Mouse (Mus musculus): Measurements from ENCODE around the gene Ace3.

The Ace3 gene

DNA sequence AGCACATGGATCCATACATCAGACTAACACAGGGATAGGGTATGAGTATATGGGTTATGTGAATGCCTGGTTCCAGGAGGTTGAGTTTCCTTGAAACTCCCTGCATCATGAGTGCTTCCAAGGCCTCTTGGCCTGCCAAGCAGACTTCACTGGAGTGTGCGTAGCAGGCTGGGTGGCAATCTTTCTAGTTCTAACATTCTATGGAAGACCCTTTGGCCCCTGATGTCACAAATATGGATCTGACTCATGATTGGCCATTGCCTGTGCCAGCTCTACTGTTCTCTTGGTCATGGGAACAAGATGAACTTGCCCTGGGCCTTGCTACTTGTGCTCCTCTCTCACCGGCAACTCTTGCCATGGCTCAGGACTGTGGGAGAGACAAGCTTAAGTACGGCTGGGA is at the start of gene Ace3:
TSS of gene Ace3 (plus strand) at position 301 of the 400 bp plus-strand sequence.
- DNase-seq (ENCODE audit: low spot score in 2 of 2): no peak

DNA sequence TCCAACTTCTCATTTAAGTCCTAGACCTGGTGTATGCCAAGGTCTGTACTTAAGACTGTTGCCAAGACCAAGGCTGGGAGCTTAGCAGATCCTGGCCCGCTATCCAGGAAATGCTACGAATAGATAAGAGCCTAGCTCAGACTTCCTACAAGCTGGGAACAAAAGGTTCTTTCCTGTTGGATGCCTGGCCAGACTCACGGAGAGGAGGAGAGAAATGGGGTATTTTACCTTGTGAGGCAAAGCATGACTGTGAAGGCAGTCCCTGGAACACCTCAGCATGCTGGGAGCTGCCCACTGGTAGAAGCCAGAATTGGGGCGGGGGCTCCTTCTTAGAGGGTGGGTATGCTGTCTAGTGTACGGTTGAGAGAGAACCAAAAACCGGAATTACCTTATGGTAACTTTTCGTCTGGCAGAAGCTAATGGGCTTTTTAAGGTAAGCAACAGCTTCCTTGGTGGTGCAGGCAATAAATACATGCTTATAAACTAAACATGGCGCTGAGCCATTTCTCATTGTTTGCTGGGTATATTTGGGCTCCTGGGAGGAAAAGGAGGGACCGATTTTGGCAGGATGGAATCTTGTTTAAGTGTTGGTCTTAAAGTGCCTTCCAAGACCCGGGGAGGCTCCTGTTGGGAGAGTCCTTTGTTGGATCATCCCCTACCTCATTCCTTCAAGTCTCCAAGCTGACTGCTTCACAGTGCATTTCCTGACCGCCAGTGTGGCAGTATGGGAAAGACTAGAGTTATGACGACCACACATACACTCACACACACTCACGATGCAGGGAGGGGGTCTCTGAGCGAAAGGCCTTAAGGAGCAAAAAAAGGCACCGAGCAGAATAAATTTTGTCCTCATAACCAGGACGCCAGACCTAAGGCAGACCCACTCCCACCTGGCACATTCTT is 49.5 kb upstream of the Ace3 start:
- DNase-seq (ENCODE audit: low spot score in 2 of 2): peak in 1 of 2 experiments; percentile 40

DNA sequence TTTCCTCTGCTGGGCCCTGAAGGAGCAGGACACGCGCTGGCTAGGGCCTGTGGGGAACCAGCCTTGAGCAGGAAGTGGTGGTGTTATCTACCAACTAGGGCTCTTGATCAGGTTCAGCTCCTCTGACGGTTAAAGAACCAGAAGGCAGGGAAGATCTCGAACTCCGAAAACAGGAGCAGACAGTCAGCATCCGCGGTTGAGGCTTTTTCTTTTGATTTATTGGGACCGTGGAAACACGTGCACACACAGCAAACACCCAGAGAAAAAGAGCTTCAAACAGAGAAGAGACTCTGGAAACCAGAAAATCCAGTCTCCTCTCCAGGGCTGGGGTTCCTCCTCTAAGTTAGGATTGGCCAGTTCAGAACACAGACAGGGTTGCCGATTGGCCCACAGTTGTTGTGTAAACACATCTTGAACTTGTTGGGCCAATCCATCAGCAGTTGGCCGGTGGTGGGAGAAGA is 47.8 kb upstream of the Ace3 start:
- DNase-seq (ENCODE audit: low spot score in 2 of 2): no peak

DNA sequence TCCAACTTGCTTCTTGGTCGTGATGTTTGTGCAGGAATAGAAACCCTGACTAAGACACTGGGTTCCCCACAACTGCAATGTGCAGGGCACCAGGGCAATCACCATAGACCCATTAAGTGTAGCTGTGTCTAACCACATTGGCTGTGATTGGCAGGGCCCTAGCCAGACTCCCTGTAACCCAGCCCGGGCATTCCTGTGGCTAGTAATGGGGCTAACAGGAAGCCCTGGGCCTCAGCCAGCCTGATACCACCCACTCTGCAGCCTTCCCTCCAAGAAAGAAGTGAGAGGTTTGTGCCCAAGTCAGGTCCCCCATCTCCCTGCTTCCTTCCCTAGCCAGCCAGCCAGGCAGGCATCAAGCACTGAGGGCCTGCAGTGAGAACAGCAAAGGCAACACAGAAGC is 46.2 kb upstream of the Ace3 start:
- DNase-seq (ENCODE audit: low spot score in 2 of 2): no peak

DNA sequence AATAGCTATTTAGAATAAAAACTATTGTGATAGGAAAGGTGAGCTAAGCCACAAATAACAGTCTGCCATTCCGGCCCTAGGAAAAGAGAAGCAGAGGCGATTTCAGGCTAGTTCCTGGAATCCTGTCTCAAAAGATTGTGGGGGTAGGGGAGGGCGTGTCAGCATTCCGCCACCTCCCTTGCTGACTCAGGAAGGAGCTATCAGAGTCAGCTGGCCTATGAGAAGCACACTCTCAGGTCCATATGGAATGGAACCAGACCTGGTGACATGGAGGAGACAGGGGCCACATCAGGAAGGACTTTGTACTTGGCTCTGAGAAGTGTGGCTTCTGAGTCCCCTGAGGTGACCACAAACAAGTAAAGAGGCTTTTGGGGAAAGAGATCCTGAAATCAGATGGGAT is 44.0 kb upstream of the Ace3 start:
- DNase-seq (ENCODE audit: low spot score in 2 of 2): no peak

DNA sequence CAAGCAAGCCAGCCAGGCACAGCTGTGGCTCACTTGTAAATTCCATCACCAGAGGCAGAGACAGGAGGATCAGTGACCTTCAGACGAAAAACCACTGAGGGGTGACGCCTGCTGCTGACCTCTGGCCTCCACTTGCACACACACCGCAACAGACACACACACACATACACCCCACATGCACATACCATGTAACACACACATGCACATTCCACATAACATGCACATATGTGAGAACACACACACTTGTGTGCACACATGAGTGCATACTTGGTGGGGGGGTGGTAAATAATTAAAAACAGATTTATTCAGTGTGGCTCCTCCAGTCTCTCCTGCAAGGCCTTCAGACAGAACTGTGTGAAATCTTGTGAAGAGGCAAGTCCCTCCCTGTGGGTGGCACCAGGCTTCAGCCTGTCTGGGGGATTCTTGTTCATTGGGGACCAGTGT is 42.9 kb upstream of the Ace3 start:
- no peak for DNase-seq (ENCODE audit: low spot score in 2 of 2)

DNA sequence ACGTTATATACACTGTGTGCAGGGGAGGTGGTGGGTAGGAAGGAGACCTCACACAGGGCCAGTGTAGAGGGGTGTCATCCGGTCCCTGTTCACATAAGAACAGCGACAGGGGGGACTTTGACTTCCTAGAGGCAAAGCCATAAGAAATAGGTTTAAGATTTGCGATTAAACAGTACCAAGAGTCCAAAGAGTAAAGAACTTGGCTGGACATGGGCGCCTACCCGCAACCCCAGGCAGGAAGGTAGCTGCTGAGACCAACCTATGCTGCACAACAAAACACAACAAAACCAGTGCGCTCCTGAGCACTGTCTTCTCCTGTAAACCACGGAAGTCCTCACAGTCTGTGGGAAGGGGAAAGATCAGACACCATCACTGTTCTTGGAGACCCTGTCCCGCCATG is 42.4 kb upstream of the Ace3 start:
- no peak for DNase-seq (ENCODE audit: low spot score in 2 of 2)

DNA sequence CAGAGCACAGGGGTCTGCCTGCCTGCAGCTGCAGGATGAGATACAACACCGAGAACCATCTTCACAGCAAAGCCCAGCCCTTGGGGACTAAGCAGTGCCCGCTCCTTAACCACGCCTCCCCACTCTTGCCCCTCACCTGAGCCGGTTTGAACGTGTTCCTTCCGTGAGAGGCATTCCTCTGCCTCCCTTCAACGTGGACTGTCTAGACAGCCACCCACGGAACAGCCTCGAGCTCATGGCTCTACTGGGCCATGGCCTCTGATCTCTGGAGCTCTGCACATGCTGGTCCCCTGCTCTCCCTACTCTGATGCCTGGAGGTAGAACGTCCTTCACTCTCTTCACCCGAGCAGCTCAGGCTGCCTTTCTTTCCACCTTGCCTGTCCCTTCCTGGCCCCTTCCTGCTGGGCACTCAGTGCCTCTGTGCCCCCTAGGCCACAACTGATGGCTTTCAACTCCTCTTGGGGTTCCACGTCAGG is 41.5 kb upstream of the Ace3 start, which contains the start of gene Cyb561:
TSS of gene Cyb561 (minus strand) at position 426 of the 476 bp plus-strand sequence.
- DNase-seq (ENCODE audit: low spot score in 2 of 2): no peak

DNA sequence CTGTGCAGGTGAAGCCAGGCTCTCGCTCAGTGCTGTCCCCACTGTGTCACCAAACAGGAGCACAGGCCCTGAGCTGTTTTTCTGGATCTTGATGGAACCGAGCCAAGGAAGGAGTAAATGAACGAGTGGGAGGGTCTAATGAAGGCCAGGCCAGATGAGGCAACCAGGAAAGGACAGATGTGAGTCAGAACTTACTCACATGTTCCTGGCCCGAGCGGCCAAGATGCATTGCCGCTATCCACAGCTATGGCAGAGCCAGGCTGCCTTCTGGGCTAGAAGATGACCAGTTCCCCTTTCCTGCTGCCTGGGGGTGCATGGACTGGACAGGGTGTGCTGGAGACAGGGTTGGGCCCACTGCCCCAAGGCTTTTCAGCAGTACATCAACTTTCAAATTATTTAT is 41.1 kb upstream of the Ace3 start:
- DNase-seq (ENCODE audit: low spot score in 2 of 2): no peak

DNA sequence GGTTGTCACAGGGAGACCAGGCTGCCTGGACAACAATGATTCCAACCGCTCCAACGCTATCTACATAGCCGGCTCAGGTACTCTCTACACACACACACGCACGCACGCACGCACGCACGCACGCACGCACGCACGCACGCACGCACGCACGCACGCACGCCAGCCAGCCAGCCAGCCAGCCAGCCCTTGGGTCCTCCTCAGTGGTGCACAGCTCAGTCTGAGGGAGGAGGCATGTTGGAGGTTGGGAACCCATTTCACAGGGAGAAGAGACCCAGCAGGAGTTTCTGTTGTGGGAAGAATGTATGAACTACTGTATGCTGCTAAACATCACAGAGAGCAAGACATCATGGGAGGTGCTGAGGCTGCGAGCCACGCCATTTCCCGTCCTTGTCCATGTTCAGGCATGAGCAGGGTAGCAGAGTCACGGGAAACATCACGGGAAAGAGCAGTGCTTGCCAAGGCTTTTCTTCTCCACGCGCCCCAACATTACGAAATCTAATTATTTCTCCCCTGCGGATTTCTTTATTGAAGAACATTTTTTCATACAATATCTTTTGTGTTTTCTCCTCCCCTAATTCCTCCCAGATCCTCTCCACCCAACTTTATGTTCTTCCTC is 38.6 kb upstream of the Ace3 start:
- no peak for DNase-seq (ENCODE audit: low spot score in 2 of 2)

DNA sequence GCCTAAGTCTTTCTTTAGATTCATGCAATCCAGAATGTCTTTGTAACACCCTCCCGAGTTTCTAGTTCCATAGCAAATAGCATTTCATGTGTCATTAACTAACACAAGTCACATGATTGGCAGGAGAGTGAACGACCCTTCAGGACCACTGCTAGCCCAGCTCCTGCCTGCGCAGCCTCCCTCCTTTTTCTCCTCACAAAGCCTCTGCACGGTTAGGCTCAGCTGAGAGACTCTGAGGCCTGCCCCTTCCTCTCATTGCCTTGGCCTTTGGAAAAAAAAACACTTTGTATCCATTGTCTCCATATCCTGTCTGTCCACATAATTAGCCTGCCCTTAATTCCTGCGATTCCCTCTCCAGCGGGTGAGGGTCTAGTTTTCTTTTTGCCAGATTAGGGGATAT is 37.0 kb upstream of the Ace3 start:
- no peak for DNase-seq (ENCODE audit: low spot score in 2 of 2)

DNA sequence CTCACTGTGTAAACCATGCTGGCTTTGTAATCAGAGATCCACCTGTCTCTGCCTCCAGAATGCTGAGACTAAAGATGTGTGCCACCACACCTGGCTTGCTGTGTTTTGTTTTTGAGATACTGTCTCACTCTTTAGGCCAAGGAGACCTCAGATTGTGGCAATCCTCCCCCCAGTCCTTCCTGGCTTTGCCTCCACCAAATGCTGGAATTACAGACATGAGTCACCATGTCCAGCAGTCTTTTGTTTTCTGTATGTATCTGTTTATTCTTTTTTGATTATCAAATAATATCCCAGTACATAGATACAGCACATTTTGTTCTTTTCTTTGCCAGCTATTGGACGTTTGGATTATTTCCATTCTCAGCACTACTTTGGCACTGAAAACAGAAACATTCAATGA is 35.9 kb upstream of the Ace3 start:
- no peak for DNase-seq (ENCODE audit: low spot score in 2 of 2)

DNA sequence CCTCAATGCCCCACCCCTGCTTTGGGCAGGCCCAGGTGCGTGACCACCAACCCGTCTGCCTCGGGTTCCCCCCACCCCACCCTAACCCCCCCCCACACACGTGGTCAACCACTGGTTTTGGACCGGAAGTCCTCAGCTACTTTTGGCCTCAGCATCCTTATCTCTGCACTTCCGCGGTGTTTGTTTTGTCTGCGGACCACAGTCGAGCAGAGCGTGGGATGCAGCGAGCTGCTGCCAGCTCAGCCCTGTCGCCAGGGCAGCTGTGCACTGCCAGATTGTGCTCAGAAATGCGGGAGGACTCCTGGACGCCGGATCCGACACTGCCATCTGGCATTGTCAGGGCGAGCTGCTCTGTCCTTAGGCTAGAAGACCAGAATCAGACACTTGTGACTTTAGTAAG is 35.1 kb upstream of the Ace3 start:
- no peak for DNase-seq (ENCODE audit: low spot score in 2 of 2)

DNA sequence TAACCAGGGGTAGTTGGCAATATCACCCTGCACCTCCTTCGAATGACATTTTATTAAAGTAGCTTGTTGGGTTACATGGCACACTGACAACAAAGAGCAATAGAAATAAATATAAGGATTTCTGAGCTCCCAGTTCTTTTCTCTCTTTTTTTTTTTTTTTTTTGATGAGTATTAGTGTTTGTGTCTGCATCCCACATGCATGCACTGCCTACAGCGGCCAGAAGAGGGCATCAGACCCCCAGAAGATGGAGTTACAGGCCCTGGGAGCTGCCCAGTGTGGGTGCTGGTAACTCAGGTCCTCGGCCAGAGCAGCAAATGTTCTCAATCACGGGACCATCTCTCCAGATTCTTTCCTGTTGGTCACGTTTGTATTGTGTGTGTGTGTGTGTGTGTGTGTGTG is 29.8 kb upstream of the Ace3 start:
- DNase-seq (ENCODE audit: low spot score in 2 of 2): no peak

DNA sequence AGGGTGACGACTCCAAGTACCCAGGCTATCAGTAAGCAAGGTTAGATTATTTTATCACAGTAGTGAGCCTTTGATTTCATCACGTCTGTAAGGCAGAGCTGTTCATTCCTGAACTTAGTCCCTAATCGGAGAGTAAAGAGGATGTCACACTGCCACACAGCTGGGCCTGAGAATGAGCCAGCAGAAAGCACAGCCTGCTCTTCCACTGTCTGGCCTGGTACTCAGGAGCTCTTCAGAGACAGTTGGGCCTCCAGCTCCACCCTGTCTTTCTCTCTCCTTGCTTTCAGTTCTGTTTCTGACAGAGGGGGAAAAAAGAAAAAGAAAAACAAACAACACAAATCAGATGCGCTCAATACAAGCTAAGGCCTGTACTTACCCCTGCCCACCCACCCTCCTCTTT is 28.2 kb upstream of the Ace3 start:
- DNase-seq (ENCODE audit: low spot score in 2 of 2): no peak

DNA sequence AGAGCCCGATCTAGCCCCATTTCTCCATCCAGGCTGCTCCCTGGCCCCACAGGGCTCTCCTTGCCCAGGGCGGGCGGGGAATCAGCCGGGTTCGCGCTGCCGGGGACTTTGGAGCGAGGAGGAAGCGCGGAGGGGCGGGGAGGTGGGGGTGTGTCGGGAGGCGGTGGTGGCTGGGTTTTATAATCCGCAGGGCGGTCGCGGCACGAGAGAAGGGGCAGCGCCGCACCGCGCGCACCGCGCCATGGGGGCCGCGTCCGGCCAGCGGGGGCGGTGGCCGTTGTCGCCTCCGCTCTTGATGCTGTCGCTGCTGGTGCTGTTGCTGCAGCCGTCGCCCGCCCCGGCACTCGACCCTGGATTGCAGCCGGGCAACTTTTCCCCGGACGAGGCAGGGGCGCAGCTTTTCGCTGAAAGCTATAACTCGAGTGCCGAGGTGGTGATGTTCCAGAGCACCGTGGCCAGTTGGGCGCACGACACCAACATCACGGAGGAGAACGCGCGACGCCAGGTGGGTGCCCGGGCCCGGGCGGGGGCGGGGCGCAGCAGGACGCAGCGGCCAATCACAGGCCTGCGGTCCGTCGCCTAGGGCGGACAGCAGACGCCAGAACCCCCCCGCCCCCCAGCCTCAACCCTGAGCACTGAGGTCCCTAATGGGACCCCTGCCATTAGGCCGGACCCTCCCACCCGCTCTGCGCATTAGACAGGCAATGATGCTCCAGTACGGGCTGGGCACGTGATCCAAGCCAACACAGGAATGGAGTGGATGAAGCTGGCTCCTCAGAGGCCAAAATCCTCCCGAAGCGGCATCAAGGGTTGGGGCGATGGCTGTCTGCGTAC is 26.5 kb upstream of the Ace3 start, which contains the start of gene Ace:
TSS of gene Ace (plus strand) at position 205 of the 834 bp plus-strand sequence.
- DNase-seq (ENCODE audit: low spot score in 2 of 2): no peak

DNA sequence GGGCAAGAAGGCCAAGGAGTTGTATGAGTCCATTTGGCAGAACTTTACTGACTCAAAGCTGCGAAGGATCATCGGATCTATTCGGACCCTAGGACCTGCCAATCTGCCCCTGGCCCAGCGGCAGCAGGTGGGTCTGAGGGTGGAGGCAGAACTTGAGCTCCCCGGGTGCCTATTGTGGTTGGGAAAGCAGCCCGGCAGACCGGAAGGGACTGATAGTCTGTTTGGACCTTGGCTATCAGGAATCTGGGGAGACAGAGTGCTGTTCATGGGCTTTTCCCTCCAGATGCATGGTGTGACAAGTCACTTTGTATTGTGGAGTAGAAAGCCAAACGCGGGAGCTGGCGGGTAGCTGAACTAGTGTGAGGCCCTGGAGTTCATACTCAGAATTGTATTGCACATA is 25.5 kb upstream of the Ace3 start:
- no peak for DNase-seq (ENCODE audit: low spot score in 2 of 2)

DNA sequence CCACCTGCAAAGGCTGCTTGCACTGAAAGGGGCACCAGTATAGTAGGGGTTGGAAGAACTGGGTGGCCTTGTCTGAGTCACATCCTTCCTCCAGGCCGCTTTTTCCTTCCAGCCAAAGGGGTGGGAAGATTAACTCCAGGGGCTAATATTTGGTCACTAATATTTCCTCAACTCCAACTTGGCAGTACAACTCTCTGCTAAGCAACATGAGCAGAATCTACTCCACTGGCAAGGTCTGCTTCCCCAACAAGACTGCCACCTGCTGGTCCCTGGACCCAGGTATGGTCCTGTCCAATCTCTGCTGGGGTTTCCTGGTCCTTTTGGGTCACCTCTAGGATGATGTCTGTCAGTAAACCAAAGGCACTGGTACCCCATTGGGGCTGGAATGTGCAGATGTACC is 25.0 kb upstream of the Ace3 start:
- DNase-seq (ENCODE audit: low spot score in 2 of 2): peak in 1 of 2 experiments; percentile 46

DNA sequence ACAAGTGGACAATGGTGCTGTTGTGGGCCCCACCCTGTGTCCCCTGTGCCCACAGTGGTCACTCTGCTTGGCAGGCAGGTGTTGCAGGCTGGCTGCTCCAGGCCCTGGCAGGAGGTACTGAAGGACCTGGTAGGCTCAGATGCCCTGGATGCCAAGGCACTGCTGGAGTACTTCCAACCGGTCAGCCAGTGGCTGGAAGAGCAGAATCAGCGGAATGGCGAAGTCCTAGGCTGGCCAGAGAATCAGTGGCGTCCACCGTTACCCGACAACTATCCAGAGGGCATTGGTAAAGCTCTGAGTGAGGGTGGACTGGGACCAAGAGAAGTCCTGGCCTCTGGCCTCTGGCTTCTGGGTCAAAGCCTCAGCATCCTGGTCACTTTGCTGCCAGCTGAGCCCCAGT is 19.9 kb upstream of the Ace3 start:
- DNase-seq (ENCODE audit: low spot score in 2 of 2): no peak

DNA sequence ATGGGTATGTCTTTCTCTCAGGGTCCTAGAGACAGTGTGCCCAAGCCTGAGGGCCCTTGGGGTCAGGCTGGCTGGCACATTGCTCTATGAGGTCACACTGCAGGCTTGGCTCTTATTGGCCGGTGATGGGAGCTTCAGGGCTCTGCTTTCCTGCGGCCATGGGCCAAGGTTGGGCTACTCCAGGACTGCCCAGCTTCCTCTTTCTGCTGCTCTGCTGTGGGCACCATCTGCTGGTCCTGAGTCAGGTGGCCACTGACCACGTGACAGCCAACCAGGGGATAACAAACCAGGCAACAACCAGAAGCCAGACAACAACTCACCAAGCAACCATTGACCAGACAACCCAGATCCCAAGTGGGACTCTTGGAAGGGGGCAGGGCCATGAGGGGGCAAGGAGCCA is 19.4 kb upstream of the Ace3 start:
- no peak for DNase-seq (ENCODE audit: low spot score in 2 of 2)

DNA sequence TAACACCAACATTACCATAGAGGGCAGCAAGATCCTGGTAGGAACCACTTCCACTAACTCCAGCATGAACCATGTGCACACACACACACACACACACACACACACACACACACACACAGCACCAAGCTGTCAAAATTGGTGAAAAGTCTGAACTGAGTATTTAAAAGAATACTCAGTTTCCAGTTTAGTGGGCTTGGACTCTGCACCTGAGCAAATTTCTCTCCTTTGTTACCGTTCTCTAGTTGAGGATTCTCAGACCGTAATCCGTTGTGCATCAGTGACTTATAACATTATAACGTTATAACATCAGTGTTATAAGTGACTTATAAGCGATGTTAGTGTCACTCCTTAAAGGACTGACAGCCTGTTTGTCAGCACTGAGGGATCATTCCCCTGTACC is 18.8 kb upstream of the Ace3 start:
- DNase-seq (ENCODE audit: low spot score in 2 of 2): no peak

DNA sequence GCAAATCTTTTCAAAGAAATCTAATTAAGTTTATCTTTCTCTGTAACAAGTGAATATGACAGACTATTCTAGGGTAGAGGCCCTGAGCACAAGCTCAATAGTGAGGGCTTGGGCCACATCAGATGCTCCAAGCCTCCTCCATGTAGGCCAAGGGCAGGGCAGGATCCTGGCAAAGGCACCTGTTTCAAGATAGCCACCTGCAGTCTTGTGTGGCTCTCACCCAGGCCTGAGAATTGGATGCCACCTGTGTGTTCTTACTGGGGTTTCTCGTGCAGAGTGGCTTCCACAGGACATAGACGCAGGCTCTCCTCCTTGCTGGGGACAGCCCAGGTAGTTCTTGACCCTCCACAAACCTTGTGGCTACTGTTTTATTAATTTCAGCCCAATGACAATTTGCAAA is 16.2 kb upstream of the Ace3 start:
- DNase-seq (ENCODE audit: low spot score in 2 of 2): no peak
